Mouse (Mus musculus): ENCODE results near the gene Tas2r113.
"Not testable (repeated sequence)": the region's sequence is repeated elsewhere in the genome, so short reads cannot be mapped to it uniquely, and the experiment has no call there.

Gene Tas2r113

GRCm38 (mm10) chr6:132892711-132893110, at the start of gene Tas2r113:
Gene Tas2r113 (plus strand): TSS chr6:132893011.
- no peak for DNase-seq (ENCODE audit: low read depth)

GRCm38 (mm10) chr6:132846842-132847241, 46.0 kb upstream of the Tas2r113 start, which contains the start of gene Tas2r123:
Gene Tas2r123 (plus strand): TSS chr6:132847142.
- no peak for DNase-seq (ENCODE audit: low read depth)

- DNase-seq (ENCODE audit: low read depth) = no peak
Measured at GRCm38 (mm10) chr6:132855138-132855537, 37.7 kb upstream of the Tas2r113 start, which contains the start of gene Tas2r116. Gene Tas2r116 (plus strand): TSS chr6:132855438.

GRCm38 (mm10) chr6:132867708-132868107, 25.1 kb upstream of the Tas2r113 start, which contains the start of gene Tas2r110:
Gene Tas2r110 (plus strand): TSS chr6:132868008.
- no peak for DNase-seq (ENCODE audit: low read depth)

- DNase-seq (ENCODE audit: low read depth) = no peak
Measured at GRCm38 (mm10) chr6:132909351-132909750, 16.5 kb downstream of the Tas2r113 start, which contains the start of gene Tas2r125. Gene Tas2r125 (plus strand): TSS chr6:132909651.

GRCm38 (mm10) chr6:132941376-132941775, 48.6 kb downstream of the Tas2r113 start:
- DNase-seq (ENCODE audit: low read depth) = not testable (repeated sequence)
